Mouse (Mus musculus) brain, embryonic 14.5 days (tissue): Measurements from ENCODE around the gene Grm6.

Experiments
- CTCF ChIP-seq: fragments of 200-500 bp; IDR thresholded peaks from 2 replicates; pipeline ENCODE4 v1.5.1; 2012; ENCODE audit warnings: inconsistent platforms, mild to moderate bottlenecking, moderate library complexity, borderline replicate concordance; ENCODE audit not compliant: insufficient read depth, insufficient read length; ENCODE audit errors: extremely low read depth
- POLR2A ChIP-seq: fragments of 200-500 bp; IDR thresholded peaks from 2 replicates; pipeline ENCODE4 v1.6.1; 2012; ENCODE audit warnings: mild to moderate bottlenecking, inconsistent platforms, borderline replicate concordance; ENCODE audit not compliant: poor library complexity, insufficient read depth, insufficient read length, severe bottlenecking; ENCODE audit errors: extremely low read depth

DNA sequence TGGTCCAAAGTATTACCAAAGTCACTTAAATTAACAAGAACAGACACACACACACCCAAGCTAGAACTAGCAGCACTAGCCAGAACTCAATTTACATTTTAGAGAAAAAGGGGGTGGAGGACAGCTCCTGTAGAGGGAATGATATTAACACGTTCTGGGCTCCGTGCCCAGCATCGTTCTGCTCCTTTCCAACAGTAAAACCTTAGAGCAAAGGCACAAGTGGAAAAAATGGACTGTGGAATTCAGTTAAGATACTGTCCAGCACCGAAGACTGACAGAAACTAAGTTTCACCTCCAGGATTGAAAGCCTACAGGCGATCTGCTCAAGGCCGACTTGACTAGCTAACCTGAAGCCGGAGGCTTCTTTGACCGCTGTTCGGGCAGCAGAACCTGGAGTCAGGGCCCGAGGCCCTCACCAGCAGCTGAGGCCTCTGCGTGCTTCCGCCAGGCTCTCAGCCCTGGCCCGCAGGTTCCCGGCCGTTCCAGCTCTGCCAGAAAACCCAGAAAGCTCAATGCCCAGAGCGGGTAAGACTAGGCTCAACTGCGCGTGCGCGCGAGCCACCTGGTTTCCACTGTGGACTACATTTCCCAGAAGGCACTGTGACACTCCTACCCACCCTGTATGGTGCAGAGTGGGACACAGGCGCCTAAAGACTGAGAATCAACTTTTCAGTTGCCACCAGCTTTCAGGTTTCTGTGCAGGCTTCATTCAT is 9.3 kb upstream of the Grm6 start, which contains the start of gene Zfp879:
- no peak for TF ChIP-seq CTCF
- peak; percentile 40; the same call in 1 of the 2 replicates for TF ChIP-seq POLR2A
